Mouse (Mus musculus) layer of hippocampus, adult 11-12 months (tissue): Measurements from ENCODE around the gene Dhh.

Experiments
- DNase-seq: peaks from one replicate; pipeline ENCODE4 v3.0.0; 2022; ENCODE audit warnings: low spot score

Dhh gene

GRCm38 (mm10) chr15:98851229-98851818 lies 47.0 kb downstream of the Dhh start:
- DNase-seq = no peak

DNA sequence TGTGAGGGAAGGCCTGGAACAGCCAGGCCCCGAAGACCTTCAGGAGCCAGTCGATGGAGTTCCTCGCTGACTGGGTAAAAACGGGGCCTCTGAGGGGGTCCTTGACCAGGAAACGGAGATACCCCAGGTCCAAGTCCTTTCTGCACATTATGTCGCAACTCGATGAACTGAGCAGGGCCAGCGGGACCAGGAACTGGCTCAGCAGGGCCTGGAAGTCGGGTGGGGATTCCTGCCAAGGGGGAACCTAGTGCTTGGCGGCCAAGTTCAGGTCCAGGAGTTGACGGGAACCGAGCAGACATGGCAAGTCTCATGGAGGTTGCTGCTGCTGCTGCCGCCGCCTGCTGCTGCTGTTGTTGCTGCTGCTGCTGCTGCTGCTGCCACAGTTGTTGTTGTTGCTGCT lies 47.7 kb downstream of the Dhh start:
- no peak for DNase-seq

GRCm38 (mm10) chr15:98849956-98850600 lies 48.3 kb downstream of the Dhh start:
- no peak for DNase-seq

GRCm38 (mm10) chr15:98849165-98849564 lies 49.2 kb downstream of the Dhh start:
- DNase-seq = no peak

DNA sequence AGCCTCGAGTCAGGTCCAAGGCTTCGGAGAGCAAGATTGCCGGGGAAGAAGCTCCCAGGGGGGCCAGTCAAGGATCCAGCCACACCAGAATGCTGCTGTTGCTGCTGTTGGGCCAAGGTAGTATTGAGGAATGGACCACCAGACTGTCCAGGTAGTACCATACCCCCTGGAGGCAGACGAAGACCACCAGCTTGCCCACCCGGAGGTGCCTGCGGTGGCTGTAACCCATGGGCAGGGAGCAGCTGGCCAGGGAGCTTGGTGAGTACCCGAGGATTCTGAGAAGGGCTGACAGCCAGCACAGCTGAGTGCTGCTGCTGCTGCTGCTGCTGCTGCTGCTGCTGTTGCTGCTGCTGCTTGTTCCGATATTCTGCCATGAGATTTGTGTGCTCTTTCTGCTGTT lies 52.2 kb downstream of the Dhh start:
- no peak for DNase-seq

- no peak for DNase-seq
Observed at GRCm38 (mm10) chr15:98845149-98845548, 53.2 kb downstream of the Dhh start.

- no peak for DNase-seq
Observed at GRCm38 (mm10) chr15:98843595-98844223, 54.6 kb downstream of the Dhh start.
